Mouse (Mus musculus) erythroblast, adult 5-6 weeks (primary cell): ENCODE measurements around the gene Gm10964. TPM values are rescaled to one million over a fixed set of nuclear protein-coding genes. Genes with fewer than 3 reads are reported as not detected.
A peak's percentile ranks its signal among the peaks of the same experiment; 100 is the strongest.

Experiments used
- ATAC-seq: replicated peaks from 2 replicates; pipeline ENCODE4 v1.8.0; 2016; ENCODE audit warnings: moderate number of reproducible peaks, mild to moderate bottlenecking, moderate TSS enrichment, inconsistent platforms; ENCODE audit not compliant: poor library complexity, low FRiP score, severe bottlenecking
- total RNA-seq, 2 experiments: library from RNA; stranded (forward) in 1 of 2; stranded (reverse) in 1 of 2; fragments of 150-400 nt in 1 of 2; fragments of 200-764, 138-1000 nt in 1 of 2; gene quantifications; 2 replicates each; pipeline versions ENCODE4 v1.2.3 to v1.2.4; 2015 to 2017; ENCODE audit warnings: low replicate concordance in 2 of 2

Gene Gm10964
- total RNA-seq (2015; ENCODE audit: low replicate concordance) (not detected in 2 replicates), total RNA-seq (2017; ENCODE audit: low replicate concordance) (not detected in 2 replicates)

- no peak for ATAC-seq
Observed at GRCm38 (mm10) chr3:103739329-103739728, at the start of gene Gm10964. Gm10964 (plus strand) TSS chr3:103739366.

GRCm38 (mm10) chr3:103690506-103690905 is 48.7 kb upstream of the Gm10964 start:
- ATAC-seq, result no peak

- no peak for ATAC-seq
Observed at GRCm38 (mm10) chr3:103695556-103695955, 43.6 kb upstream of the Gm10964 start.

GRCm38 (mm10) chr3:103696388-103696925 is 42.7 kb upstream of the Gm10964 start:
- ATAC-seq, result no peak

GRCm38 (mm10) chr3:103704661-103705060 is 34.5 kb upstream of the Gm10964 start:
- ATAC-seq, result no peak

GRCm38 (mm10) chr3:103705426-103705825 is 33.7 kb upstream of the Gm10964 start:
- no peak for ATAC-seq

GRCm38 (mm10) chr3:103709470-103710040 is 29.6 kb upstream of the Gm10964 start:
- ATAC-seq, result no peak

GRCm38 (mm10) chr3:103712196-103712595 is 27.0 kb upstream of the Gm10964 start:
- no peak for ATAC-seq

GRCm38 (mm10) chr3:103714236-103714875 is 24.8 kb upstream of the Gm10964 start:
- 0 out of 2 replicates have a peak, but pooled peaks have one; percentile 37 for ATAC-seq

- ATAC-seq, result no peak
Observed at GRCm38 (mm10) chr3:103714942-103715341, 24.2 kb upstream of the Gm10964 start.

- no peak for ATAC-seq
Observed at GRCm38 (mm10) chr3:103715762-103716693, 23.1 kb upstream of the Gm10964 start.

- no peak for ATAC-seq
Observed at GRCm38 (mm10) chr3:103716774-103717760, 22.1 kb upstream of the Gm10964 start.

- ATAC-seq, result no peak
Observed at GRCm38 (mm10) chr3:103718728-103719127, 20.4 kb upstream of the Gm10964 start.

- ATAC-seq, result peak; percentile 59
Observed at GRCm38 (mm10) chr3:103724137-103724536, 15.0 kb upstream of the Gm10964 start.

GRCm38 (mm10) chr3:103726642-103727041 is 12.5 kb upstream of the Gm10964 start:
- no peak for ATAC-seq

GRCm38 (mm10) chr3:103727813-103728326 is 11.3 kb upstream of the Gm10964 start:
- ATAC-seq, result no peak

GRCm38 (mm10) chr3:103729850-103730249 is 9.3 kb upstream of the Gm10964 start:
- ATAC-seq, result no peak

- ATAC-seq, result no peak
Observed at GRCm38 (mm10) chr3:103732116-103732515, 7.0 kb upstream of the Gm10964 start.

- no peak for ATAC-seq
Observed at GRCm38 (mm10) chr3:103733176-103733575, 6.0 kb upstream of the Gm10964 start.
